Mouse (Mus musculus): ENCODE results near the gene Mptx2.
"Not testable (repeated sequence)": the region's sequence is repeated elsewhere in the genome, so short reads cannot be mapped to it uniquely, and the experiment has no call there.

Gene Mptx2

GRCm38 (mm10) chr1:173277677-173278076 is at the start of gene Mptx2:
Gene Mptx2 (minus strand): TSS chr1:173277777.
- DNase-seq = no peak

GRCm38 (mm10) chr1:173326552-173326951 is 49.0 kb upstream of the Mptx2 start:
- DNase-seq = no peak

- no peak for DNase-seq
Measured at GRCm38 (mm10) chr1:173325395-173325794, 47.8 kb upstream of the Mptx2 start.

- DNase-seq = no peak
Measured at GRCm38 (mm10) chr1:173324961-173325360, 47.4 kb upstream of the Mptx2 start.

- peak; percentile 24 for DNase-seq
Measured at GRCm38 (mm10) chr1:173323839-173324585, 46.4 kb upstream of the Mptx2 start.

GRCm38 (mm10) chr1:173322249-173322627 is 44.7 kb upstream of the Mptx2 start:
- DNase-seq = no peak

GRCm38 (mm10) chr1:173321593-173322248 is 44.1 kb upstream of the Mptx2 start:
- DNase-seq = no peak

GRCm38 (mm10) chr1:173317925-173318477 is 40.4 kb upstream of the Mptx2 start:
- no peak for DNase-seq

- DNase-seq = no peak
Measured at GRCm38 (mm10) chr1:173315725-173316124, 38.1 kb upstream of the Mptx2 start.

- not testable (repeated sequence) for DNase-seq
Measured at GRCm38 (mm10) chr1:173313535-173314050, 36.0 kb upstream of the Mptx2 start.

- DNase-seq = not testable (repeated sequence)
Measured at GRCm38 (mm10) chr1:173302795-173303194, 25.2 kb upstream of the Mptx2 start.

GRCm38 (mm10) chr1:173265701-173266100 is 11.9 kb downstream of the Mptx2 start, which contains the start of gene Olfr418:
Gene Olfr418 (plus strand): TSS chr1:173266001.
- DNase-seq = no peak

GRCm38 (mm10) chr1:173249888-173250287 is 27.7 kb downstream of the Mptx2 start:
- DNase-seq = no peak

- not testable (repeated sequence) for DNase-seq
Measured at GRCm38 (mm10) chr1:173237004-173237403, 40.6 kb downstream of the Mptx2 start.

GRCm38 (mm10) chr1:173227081-173227480 is 50.5 kb downstream of the Mptx2 start, which contains the start of gene Fcer1a:
Gene Fcer1a (minus strand): TSS chr1:173227214.
- DNase-seq = no peak
